Mouse (Mus musculus) heart, postnatal 0 days (tissue): ENCODE results near the gene Mapk1ip1l.

Source experiments
- CTCF ChIP-seq: IDR thresholded peaks from 2 replicates; pipeline ENCODE4 v1.5.1; 2016; ENCODE audit warnings: antibody characterized with exemption, control low read depth, low read depth
- EP300 ChIP-seq: IDR thresholded peaks from 2 replicates; pipeline ENCODE4 v1.6.1; 2016; ENCODE audit warnings: antibody characterized with exemption, low read depth

- TF ChIP-seq CTCF (no peak), EP300 (no peak)
Measured at GRCm38 (mm10) chr14:47369741-47370140, 71.7 kb downstream of the Mapk1ip1l start.
